Mouse (Mus musculus) adrenal gland, adult 18-20 months (tissue): Measurements from ENCODE around the gene Marveld1. TPM values are rescaled to one million over a fixed set of nuclear protein-coding genes. Genes with fewer than 3 reads are reported as not detected.

Source experiments
- DNase-seq, 2 experiments: peaks; one replicate each; pipeline ENCODE4 v3.0.0; 2021 to 2022; ENCODE audit warnings: low spot score in 2 of 2
- total RNA-seq, 2 experiments: library from RNA; stranded (reverse); gene quantifications; 1 replicate in 1 of 2; 2 replicates in 1 of 2; pipeline ENCODE4 v1.2.3; 2021

Gene Marveld1
- total RNA-seq, 2 experiments from 2014 or later = 33.9 to 41.1 TPM

GRCm38 (mm10) chr19:42138517-42139285, 8.5 kb upstream of the Marveld1 start:
- no peak for DNase-seq

DNA sequence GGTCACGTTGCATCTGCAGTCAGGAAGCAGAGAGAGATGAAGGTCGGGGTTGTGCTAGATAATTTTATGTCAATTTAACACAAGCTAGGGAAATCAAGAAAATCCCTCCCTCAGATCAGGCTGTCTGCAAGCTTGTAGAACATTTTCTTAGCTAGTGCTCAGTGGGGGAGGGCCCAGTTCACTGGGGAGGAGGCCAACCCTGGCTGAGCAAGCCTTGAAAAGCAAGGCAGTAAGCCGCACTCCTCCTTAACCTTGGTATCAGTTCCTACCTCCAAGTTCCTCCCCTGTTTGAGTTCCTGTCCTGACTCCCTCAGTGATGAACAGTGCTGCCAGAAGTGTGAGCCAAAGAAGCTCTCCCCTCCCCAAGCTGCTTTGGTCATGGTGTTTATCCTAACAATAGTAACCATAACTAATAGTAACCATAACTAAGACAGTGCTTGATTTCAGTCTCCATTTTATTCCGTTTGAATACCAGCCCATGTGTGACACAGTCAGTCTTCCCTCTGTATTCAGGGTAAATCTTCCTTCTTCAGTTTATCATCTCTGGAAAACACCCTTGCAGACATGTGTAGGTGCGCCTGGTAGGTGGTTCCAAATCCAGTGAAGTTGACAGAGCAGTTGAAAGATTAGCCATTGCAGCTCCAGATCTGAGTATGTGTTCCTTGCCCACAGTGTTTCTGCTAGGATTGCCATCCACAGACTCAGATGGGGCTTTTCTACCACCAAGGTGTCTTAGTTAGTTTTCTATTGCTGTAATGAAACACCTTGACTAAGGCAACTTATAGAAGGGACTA, 7.3 kb upstream of the Marveld1 start:
- no peak for DNase-seq

DNA sequence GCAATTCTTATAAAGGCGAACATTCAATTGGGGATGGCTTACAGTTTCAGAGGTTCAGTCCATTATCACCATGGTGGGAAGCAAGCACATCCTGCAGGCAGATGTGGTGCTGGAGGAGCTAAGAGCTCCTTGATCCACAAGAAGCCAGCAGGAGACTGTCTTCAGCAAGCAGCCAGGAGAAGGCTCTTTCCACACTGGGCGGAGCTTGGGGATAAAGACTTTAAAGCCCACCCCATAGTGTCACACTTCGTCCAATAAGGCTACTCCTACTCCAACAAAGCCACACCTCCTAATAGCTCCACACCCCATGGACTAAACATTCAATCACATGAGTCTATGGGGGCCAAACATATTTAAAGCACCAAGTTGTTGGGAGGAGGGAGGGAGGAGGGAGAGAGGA, 5.2 kb upstream of the Marveld1 start:
- DNase-seq = no peak

- DNase-seq = no peak
Measured at GRCm38 (mm10) chr19:42142757-42143156, 4.4 kb upstream of the Marveld1 start.

- no peak for DNase-seq
Measured at GRCm38 (mm10) chr19:42144067-42144466, 3.1 kb upstream of the Marveld1 start.

GRCm38 (mm10) chr19:42144541-42145167, 2.5 kb upstream of the Marveld1 start:
- DNase-seq = peak; percentile 79 to 85

- no peak for DNase-seq
Measured at GRCm38 (mm10) chr19:42145210-42145609, 2.0 kb upstream of the Marveld1 start.

DNA sequence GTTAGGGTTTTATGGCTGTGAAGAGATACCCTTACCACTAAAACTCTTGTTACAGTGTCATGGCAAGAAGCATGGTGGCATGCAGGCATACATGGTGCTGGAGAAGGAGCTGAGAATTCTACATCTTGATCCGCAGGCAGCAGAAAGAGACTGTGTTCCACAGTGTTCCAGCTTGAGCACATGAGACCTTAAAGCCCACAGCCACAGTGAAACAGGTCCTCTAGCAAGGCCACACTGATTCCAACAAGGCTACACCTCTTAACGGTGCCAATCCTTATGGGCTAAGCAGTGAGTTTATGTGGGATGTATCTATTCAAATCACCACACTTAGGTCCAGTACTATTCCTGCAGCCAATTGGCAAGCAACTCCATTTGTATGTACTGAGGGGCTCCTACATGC, 1.5 kb upstream of the Marveld1 start:
- no peak for DNase-seq

GRCm38 (mm10) chr19:42146276-42147010, 757 bp upstream of the Marveld1 start:
- DNase-seq = no peak

- DNase-seq = peak; percentile 62 to 64
Measured at GRCm38 (mm10) chr19:42147769-42148568, 769 bp downstream of the Marveld1 start.

GRCm38 (mm10) chr19:42148569-42148860, 1.3 kb downstream of the Marveld1 start:
- no peak for DNase-seq

DNA sequence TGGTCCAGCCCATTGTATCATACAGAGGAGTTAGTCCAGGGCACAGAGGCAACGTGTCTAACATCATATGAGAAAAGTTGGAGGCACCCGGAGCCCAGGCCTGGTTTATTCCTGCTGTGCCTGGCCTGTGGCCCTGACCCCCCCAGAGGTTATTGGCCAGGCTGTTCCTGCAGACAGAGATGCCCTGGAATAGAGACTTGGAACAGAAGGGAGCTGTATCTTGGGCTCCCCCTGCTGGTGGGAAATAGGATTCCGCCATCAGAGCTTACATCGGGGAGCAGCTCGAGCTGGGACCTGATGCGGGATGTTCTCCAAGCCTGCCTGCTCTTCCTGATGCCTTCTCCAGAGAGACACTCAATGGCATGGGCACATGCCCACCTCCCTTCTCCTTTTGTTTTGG, 4.8 kb downstream of the Marveld1 start:
- peak; percentile 84 for DNase-seq

DNA sequence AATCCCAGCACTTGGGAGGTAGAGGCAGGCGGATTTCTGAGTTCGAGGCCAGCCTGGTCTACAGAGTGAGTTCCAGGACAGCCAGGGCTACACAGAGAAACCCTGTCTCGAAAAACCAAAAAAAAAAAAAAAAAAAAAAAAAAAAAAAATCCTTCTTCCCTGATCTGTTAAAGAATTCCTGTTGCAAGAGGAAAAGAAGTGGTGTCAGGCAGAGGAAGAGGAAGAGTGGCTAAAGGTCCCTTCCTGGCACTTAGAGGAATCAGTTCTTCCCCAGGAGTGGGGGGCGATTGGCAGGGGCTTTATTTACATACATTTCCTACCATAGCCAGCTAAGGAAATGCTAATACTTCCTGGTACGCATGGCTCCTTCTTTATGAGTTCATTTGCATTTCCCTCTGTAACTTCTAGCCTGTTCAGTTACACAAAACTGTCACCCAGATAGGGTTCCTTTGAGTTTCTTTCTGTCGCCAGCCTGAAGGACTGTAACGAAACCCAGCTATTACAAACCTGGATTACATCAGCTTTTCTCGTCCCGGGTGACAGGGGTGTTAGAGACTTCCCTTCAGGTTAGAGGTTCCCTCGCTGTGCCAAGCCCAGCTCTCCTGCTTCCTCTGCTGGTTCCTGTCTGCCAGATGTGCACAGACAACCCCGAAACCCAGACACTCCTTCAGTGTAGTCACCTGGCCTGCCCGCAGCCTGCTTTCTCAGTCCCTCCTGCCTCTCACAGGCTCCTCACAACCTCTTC, 10.5 kb downstream of the Marveld1 start:
- DNase-seq = no peak

- no peak for DNase-seq
Measured at GRCm38 (mm10) chr19:42158246-42159017, 11.2 kb downstream of the Marveld1 start.

- no peak for DNase-seq
Measured at GRCm38 (mm10) chr19:42163764-42164163, 16.6 kb downstream of the Marveld1 start, which contains the start of gene Zfyve27. Gene Zfyve27 (plus strand): TSS chr19:42163951.

DNA sequence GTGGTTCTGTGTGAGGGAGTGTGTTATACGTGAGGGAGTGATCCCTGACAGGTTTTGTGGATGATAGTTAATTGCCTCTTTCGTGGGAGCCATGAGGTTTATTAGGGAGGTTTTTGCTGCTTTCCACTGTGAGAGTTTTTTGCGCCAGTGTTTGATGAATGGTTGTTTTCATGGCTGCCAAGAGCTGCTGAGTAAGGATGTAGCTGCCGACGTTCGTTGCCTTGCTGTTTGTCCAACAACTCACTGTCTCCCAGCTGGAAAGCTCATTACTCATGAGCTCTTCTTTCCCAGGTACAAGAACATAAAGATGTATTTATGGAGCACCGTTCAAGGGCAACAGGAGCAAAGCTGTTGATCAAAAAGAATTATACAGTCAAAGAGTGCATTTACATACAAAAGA, 17.0 kb downstream of the Marveld1 start:
- DNase-seq = no peak

DNA sequence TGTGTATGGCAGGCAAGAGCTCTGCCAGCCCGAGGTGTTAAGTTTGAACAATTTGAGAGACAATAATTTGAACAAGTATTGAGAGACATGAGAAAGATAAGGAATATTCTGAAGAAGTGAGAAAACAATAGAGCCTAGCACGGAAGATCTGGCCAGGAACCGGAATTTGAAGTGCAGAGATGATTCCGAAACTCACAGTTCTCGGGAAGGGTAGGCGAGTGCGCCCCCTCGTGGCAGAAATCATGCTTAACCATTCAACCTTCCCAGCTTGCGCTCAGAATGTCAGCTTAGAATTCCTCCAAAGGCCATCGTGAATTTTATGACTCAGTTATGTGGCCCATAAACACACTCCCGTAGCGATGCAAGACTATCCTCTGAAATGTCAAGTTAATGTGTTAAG, 18.9 kb downstream of the Marveld1 start:
- peak; percentile 94 to 95 for DNase-seq

- DNase-seq = no peak
Measured at GRCm38 (mm10) chr19:42166766-42167165, 19.6 kb downstream of the Marveld1 start.

GRCm38 (mm10) chr19:42167489-42167888, 20.3 kb downstream of the Marveld1 start:
- no peak for DNase-seq
